Mouse (Mus musculus) CD4-positive, CD25-positive, alpha-beta regulatory T cell (primary cell): ENCODE measurements around the gene Taar8a. TPM values are rescaled to one million over a fixed set of nuclear protein-coding genes. Genes with fewer than 3 reads are reported as not detected.

Experiments used
- polyA plus RNA-seq: library from polyadenylated mRNA; unstranded; fragments of 100-300 nt; shearing (Covaris generic); gene quantifications from one replicate; pipeline ENCODE4 v1.2.1, GENCODE M21; 2017

Gene Taar8a
- not detected for polyA plus RNA-seq

GRCm38 (mm10) chr10:24076200-24076599 lies at the start of gene Taar8a:
TSS of gene Taar8a (plus strand) at chr10:24076500.

GRCm38 (mm10) chr10:24026922-24027321 lies 49.4 kb upstream of the Taar8a start, which contains the start of gene Taar7d:
TSS of gene Taar7d (plus strand) at chr10:24027222.

GRCm38 (mm10) chr10:24037314-24037713 lies 39.0 kb upstream of the Taar8a start, which contains the start of gene Taar7e:
TSS of gene Taar7e (plus strand) at chr10:24037614.

GRCm38 (mm10) chr10:24049210-24049609 lies 27.1 kb upstream of the Taar8a start, which contains the start of gene Taar7f:
TSS of gene Taar7f (plus strand) at chr10:24049510.

GRCm38 (mm10) chr10:24092194-24092593 lies 15.9 kb downstream of the Taar8a start, which contains the start of gene Taar8b:
TSS of gene Taar8b (minus strand) at chr10:24092294.

GRCm38 (mm10) chr10:24101812-24102211 lies 25.5 kb downstream of the Taar8a start, which contains the start of gene Taar8c:
TSS of gene Taar8c (minus strand) at chr10:24101912.

GRCm38 (mm10) chr10:24109434-24109833 lies 33.1 kb downstream of the Taar8a start, which contains the start of gene Taar9:
TSS of gene Taar9 (minus strand) at chr10:24109534.

Other genes starting within 250 kb of the Taar8a start
- 0.10 TPM for gene Vnn3, start 225.0 kb upstream of the Taar8a start, polyA plus RNA-seq
- not detected for gene Vnn1, start 181.8 kb upstream of the Taar8a start, polyA plus RNA-seq
- gene Taar1, start 156.1 kb upstream of the Taar8a start, polyA plus RNA-seq: not detected
- gene Taar2, start 137.9 kb upstream of the Taar8a start, polyA plus RNA-seq: not detected
- not detected for gene Taar3, start 126.9 kb upstream of the Taar8a start, polyA plus RNA-seq
- gene Taar4, start 116.0 kb upstream of the Taar8a start, polyA plus RNA-seq: not detected
- gene Taar5, start 105.8 kb upstream of the Taar8a start, polyA plus RNA-seq: not detected
- not detected for gene Taar6, start 90.9 kb upstream of the Taar8a start, polyA plus RNA-seq
- not detected for gene Taar7a, start 83.0 kb upstream of the Taar8a start, polyA plus RNA-seq
- not detected for gene Taar7b, start 76.6 kb upstream of the Taar8a start, polyA plus RNA-seq
- not detected for gene Taar7d, start 49.3 kb upstream of the Taar8a start, polyA plus RNA-seq
- gene Taar7e, start 38.9 kb upstream of the Taar8a start, polyA plus RNA-seq: not detected
- not detected for gene Taar7f, start 27.0 kb upstream of the Taar8a start, polyA plus RNA-seq
- not detected for gene Taar8b, start 15.8 kb downstream of the Taar8a start, polyA plus RNA-seq
- not detected for gene Taar8c, start 25.4 kb downstream of the Taar8a start, polyA plus RNA-seq
- not detected for gene Taar9, start 33.0 kb downstream of the Taar8a start, polyA plus RNA-seq
- gene Stx7, start 72.8 kb downstream of the Taar8a start, polyA plus RNA-seq: 38.7 TPM
- not detected for gene Moxd1, start 147.0 kb downstream of the Taar8a start, polyA plus RNA-seq